Mouse (Mus musculus): ENCODE measurements around the gene Nr2f2. TPM values are rescaled to one million over a fixed set of nuclear protein-coding genes. Genes with fewer than 3 reads are reported as not detected.
A peak's percentile ranks its signal among the peaks of the same experiment; 100 is the strongest.

Gene Nr2f2
- polyA plus RNA-seq, 1 experiment from 2014 or later: 73.7 TPM

DNA sequence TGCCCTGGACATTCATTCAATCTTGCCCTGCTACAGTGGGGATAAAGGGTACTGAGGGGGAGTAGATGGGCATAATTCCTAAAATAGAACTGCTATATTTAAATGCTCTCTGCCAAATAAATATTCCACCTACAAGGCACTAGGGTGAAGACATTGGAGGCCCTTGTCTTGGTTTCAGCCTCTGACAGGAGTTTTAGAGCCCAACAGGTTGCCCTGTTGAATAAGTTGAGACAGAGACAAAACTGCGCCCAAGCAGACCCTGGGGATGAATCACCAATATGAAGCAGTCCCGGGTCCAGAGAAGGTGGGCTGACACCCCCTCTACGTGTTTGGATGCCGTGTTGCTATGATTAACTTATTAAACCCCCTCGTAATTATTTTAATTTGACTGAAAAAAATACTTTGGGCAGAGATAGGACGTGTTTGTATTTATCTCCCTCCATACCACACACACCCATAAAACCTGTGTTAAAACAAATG, 37.5 kb downstream of the Nr2f2 start:
- Histone ChIP-seq H3K4me2 (ENCODE audit: low read length) (no peak overlapping the region), H3K36me3 (ENCODE audit: control insufficient read depth, insufficient read depth, low read length) (no peaks in the 10 kb centered on the region), H3K4me1 (ENCODE audit: control insufficient read depth, insufficient read depth, low read length) (0 out of 2 replicates have a peak, but pooled peaks cover 7% of the 10 kb centered on the region), H3K27me3 (replicated peaks; ENCODE audit: control insufficient read depth, insufficient read depth, low read length) (peaks cover 80% of the 10 kb centered on the region), H3K27ac (ENCODE audit: low read depth, low read length) (peak overlapping the region; percentile 55; the same call in 1 of the 2 replicates), H3K9ac (ENCODE audit: low read length) (no peak overlapping the region), H3K4me3 (ENCODE audit: low read depth, low read length) (no peak overlapping the region), H3K9me3 (replicated peaks; ENCODE audit: control insufficient read depth, low read length) (no peaks in the 10 kb centered on the region)
- DNase-seq (ENCODE audit: low spot score) (peak; percentile 27), ATAC-seq (no peak)
- WGBS: 4% methylated on average over 6 of the region's 6 CpGs

DNA sequence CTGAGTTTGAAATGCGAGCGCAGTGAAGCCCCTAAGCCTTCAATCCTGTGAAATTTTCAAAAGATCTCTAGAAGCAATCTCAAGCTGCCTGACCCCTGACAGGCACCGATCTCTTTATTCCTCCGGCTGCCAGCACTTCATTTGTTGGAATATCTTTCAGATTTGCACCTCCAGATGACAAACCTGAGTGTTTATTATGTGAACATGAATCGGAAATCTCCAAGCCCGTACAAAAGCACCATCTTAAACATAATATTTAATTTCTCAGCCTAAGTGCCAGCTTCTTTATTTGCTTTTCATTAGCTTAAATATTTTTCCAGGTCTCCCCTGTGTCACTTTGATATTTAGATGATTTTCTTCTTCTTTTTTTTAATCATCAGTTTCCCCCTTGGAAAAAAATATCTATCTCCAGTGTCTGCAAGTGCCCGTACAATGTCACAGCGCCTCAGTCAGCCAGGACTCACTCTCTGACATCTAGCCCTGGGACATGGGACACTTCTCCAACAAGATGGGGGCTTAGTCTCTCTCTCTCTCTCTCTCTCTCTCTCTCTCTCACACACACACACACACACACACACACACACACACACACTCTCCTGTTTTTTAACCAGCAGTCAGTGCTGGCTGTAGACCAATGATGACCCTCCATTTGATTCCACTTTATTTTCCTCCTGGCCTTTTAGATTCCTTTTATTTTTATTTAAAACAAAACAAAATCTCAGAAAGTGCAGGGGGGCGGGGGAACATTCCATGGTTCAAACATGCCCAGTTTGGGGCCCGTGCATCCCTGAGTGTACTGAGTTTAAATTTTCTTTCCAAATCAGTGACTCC, 38.1 kb downstream of the Nr2f2 start:
- H3K27ac ChIP-seq (ENCODE audit: low read depth, low read length): peak overlapping the region; percentile 55; the same call in 1 of the 2 replicates
- peaks cover 82% of the 10 kb centered on the region for H3K27me3 ChIP-seq (replicated peaks; ENCODE audit: control insufficient read depth, insufficient read depth, low read length)
- H3K9me3 ChIP-seq (replicated peaks; ENCODE audit: control insufficient read depth, low read length): no peaks in the 10 kb centered on the region
- 0 out of 2 replicates have a peak, but pooled peaks cover 7% of the 10 kb centered on the region for H3K4me1 ChIP-seq (ENCODE audit: control insufficient read depth, insufficient read depth, low read length)
- WGBS: 4% methylated on average over 10 of the region's 10 CpGs
- H3K4me3 ChIP-seq (ENCODE audit: low read depth, low read length): no peak overlapping the region
- peak overlapping the region; percentile 26; the same call in 1 of the 2 replicates for H3K9ac ChIP-seq (ENCODE audit: low read length)
- DNase-seq (ENCODE audit: low spot score): peak; percentile 31
- H3K36me3 ChIP-seq (ENCODE audit: control insufficient read depth, insufficient read depth, low read length): no peaks in the 10 kb centered on the region
- H3K4me2 ChIP-seq (ENCODE audit: low read length): 0 out of 2 replicates have a peak overlapping the region, but pooled peaks have one; percentile 18
- no peak for ATAC-seq

DNA sequence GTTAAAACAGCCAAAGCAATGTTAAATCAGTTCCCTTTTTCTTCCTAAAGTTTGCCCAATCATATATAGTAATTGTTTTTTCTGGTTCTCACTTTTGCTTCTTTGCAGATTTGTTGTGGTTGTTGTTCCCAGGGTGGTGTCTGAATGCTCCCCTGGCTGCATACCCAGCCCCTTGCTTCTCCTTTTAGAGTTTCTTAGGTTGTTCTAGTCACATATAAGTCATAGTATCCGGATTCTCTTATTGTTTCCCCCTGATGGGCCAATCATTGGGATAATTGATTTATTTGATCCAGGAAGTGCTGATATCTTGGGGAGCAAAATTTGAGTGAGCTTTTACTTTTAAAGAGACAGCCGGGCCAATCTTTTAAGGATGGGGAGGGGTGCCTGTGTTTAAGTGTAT, 39.3 kb downstream of the Nr2f2 start:
- Histone ChIP-seq H3K4me1 (ENCODE audit: control insufficient read depth, insufficient read depth, low read length) (0 out of 2 replicates have a peak, but pooled peaks cover 4% of the 10 kb centered on the region), H3K9ac (ENCODE audit: low read length) (no peak overlapping the region), H3K27ac (ENCODE audit: low read depth, low read length) (no peak overlapping the region), H3K36me3 (ENCODE audit: control insufficient read depth, insufficient read depth, low read length) (no peaks in the 10 kb centered on the region), H3K27me3 (replicated peaks; ENCODE audit: control insufficient read depth, insufficient read depth, low read length) (peaks cover 84% of the 10 kb centered on the region), H3K4me2 (ENCODE audit: low read length) (no peak overlapping the region), H3K9me3 (replicated peaks; ENCODE audit: control insufficient read depth, low read length) (no peaks in the 10 kb centered on the region), H3K4me3 (ENCODE audit: low read depth, low read length) (no peak overlapping the region)
- 6% methylated on average over 2 of the region's 2 CpGs for whole genome bisulfite sequencing
- DNase-seq (ENCODE audit: low spot score) (peak; percentile 1), ATAC-seq (no peak)

DNA sequence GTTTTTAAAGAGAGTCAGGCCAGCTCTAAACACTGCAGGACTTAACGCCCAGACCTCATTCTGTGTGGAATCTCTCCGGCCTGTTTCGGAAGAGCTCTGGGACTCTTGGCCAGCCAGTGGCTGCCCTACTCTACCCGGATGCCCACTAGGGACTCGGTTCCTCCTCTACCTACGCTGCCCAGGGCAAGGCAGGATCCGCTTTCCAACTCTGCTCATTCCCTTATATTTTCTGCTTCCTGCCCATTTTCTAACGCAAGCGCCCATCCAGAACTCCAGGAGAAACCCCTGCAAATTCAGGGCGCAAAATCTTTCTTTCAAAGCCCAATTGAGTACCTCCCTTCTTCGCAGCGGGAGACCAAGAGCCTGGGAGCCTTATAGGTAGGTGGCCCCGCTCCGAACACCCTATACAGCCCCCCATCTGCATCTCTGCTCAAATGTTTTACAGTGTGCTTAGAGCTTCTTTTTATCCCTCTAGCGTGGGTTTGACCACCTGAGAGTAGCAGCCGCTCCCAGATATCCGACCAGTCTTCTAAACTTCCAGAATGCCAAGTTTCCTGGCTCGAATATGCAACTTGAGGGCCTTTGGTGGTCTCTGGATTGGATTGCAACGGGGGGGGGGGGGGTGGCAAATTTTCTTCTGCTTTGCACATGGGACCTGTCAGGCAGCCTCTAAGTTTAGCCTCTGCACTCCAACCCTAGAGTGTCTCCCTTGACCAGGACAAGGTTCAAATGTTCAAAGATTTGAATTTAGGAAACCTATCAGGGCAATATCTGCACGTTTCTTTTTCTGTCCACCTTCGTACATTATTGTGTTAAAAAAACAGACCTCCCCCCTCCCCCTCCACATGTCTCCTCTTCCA, 40.1 kb downstream of the Nr2f2 start:
- H3K27ac ChIP-seq (ENCODE audit: low read depth, low read length): peak overlapping the region; percentile 77
- 1% methylated on average over 21 of the region's 21 CpGs for WGBS
- H3K9ac ChIP-seq (ENCODE audit: low read length): peak overlapping the region; percentile 33
- no peaks in the 10 kb centered on the region for H3K36me3 ChIP-seq (ENCODE audit: control insufficient read depth, insufficient read depth, low read length)
- peaks cover 83% of the 10 kb centered on the region for H3K27me3 ChIP-seq (replicated peaks; ENCODE audit: control insufficient read depth, insufficient read depth, low read length)
- H3K4me2 ChIP-seq (ENCODE audit: low read length): peak overlapping the region; percentile 33
- H3K9me3 ChIP-seq (replicated peaks; ENCODE audit: control insufficient read depth, low read length): no peaks in the 10 kb centered on the region
- H3K4me3 ChIP-seq (ENCODE audit: low read depth, low read length): no peak overlapping the region
- DNase-seq (ENCODE audit: low spot score) (peak; percentile 11), ATAC-seq (no peak)
- no peaks in the 10 kb centered on the region for H3K4me1 ChIP-seq (ENCODE audit: control insufficient read depth, insufficient read depth, low read length)

DNA sequence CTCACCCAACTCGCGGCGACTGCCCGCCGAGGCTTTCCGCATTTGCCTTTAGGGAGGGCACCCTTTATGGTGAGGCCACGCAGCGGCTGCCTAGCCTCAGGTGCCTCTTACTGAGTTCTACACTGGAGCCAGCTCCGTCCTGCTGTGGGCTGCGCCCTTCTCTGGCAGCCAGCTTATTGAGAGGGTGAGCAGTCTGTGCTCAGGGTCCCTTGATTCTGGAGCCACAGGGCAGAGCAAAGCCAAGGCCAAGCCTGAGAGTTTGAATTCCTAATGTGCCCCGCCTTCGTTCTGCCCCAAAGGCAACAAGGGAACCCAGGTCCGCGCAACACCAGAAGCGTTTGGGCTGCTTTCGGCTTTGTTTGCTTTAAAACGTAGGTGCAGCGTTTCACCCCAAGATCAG, 41.2 kb downstream of the Nr2f2 start:
- WGBS: under 1% methylated on average over 18 of the region's 18 CpGs
- H3K9me3 ChIP-seq (replicated peaks; ENCODE audit: control insufficient read depth, low read length): no peaks in the 10 kb centered on the region
- peak overlapping the region; percentile 28; the same call in 1 of the 2 replicates for H3K27ac ChIP-seq (ENCODE audit: low read depth, low read length)
- peak overlapping the region; percentile 50 for H3K9ac ChIP-seq (ENCODE audit: low read length)
- no peaks in the 10 kb centered on the region for H3K36me3 ChIP-seq (ENCODE audit: control insufficient read depth, insufficient read depth, low read length)
- H3K27me3 ChIP-seq (replicated peaks; ENCODE audit: control insufficient read depth, insufficient read depth, low read length): peaks cover 76% of the 10 kb centered on the region
- H3K4me3 ChIP-seq (ENCODE audit: low read depth, low read length): no peak overlapping the region
- peak; percentile 20 for DNase-seq (ENCODE audit: low spot score)
- H3K4me1 ChIP-seq (ENCODE audit: control insufficient read depth, insufficient read depth, low read length): no peaks in the 10 kb centered on the region
- ATAC-seq: no peak
- peak overlapping the region; percentile 33 for H3K4me2 ChIP-seq (ENCODE audit: low read length)

DNA sequence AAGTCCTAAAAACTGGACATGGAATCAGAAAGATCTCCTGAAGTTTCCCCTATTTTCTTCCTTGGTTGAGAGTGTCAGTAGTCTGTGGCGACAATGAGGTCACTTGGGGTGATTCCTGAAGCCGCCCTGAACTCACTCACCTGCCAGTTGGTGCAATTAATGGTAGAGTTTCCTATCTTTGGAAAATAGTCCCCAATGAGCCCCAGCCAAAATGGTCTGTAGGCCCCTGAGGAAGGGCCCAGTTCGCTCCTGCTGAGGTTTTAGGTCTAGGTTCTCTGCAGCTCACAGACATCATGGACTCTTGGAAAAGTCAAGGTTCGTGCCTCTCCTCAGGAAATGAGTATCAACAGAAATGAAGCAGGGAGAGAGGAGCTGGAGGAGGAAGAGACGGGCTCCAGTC, 42.0 kb downstream of the Nr2f2 start:
- Histone ChIP-seq H3K36me3 (ENCODE audit: control insufficient read depth, insufficient read depth, low read length) (no peaks in the 10 kb centered on the region), H3K27ac (ENCODE audit: low read depth, low read length) (0 out of 2 replicates have a peak overlapping the region, but pooled peaks have one; percentile 24), H3K9me3 (replicated peaks; ENCODE audit: control insufficient read depth, low read length) (no peaks in the 10 kb centered on the region), H3K27me3 (replicated peaks; ENCODE audit: control insufficient read depth, insufficient read depth, low read length) (peaks cover 73% of the 10 kb centered on the region), H3K9ac (ENCODE audit: low read length) (no peak overlapping the region), H3K4me2 (ENCODE audit: low read length) (no peak overlapping the region), H3K4me1 (ENCODE audit: control insufficient read depth, insufficient read depth, low read length) (no peaks in the 10 kb centered on the region), H3K4me3 (ENCODE audit: low read depth, low read length) (no peak overlapping the region)
- WGBS: 6% methylated on average over 5 of the region's 5 CpGs
- ATAC-seq: no peak
- no peak for DNase-seq (ENCODE audit: low spot score)

DNA sequence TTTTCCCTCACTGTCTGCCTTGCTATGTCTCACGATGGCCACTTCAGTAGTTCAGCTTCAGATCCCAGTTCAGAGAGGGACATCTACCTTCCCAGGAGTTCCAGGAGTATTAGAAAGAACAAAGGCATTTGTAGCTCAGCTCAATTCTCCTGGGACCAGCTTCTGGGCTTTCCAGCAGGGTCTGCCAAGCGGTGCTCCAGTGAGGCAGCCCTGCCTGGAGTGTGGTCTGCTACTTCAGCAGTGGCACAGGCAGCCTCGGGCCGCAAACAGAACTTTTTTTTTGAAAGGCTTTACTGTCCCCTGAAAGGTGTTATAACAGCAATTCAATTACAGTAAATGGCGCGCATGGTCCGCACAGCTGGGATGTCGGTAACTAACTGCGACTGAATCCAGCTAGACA, 42.5 kb downstream of the Nr2f2 start:
- Histone ChIP-seq H3K36me3 (ENCODE audit: control insufficient read depth, insufficient read depth, low read length) (no peaks in the 10 kb centered on the region), H3K4me3 (ENCODE audit: low read depth, low read length) (no peak overlapping the region), H3K4me2 (ENCODE audit: low read length) (no peak overlapping the region), H3K27ac (ENCODE audit: low read depth, low read length) (no peak overlapping the region), H3K4me1 (ENCODE audit: control insufficient read depth, insufficient read depth, low read length) (no peaks in the 10 kb centered on the region), H3K27me3 (replicated peaks; ENCODE audit: control insufficient read depth, insufficient read depth, low read length) (peaks cover 69% of the 10 kb centered on the region), H3K9ac (ENCODE audit: low read length) (no peak overlapping the region), H3K9me3 (replicated peaks; ENCODE audit: control insufficient read depth, low read length) (no peaks in the 10 kb centered on the region)
- DNase-seq (ENCODE audit: low spot score): peak; percentile 37
- no peak for ATAC-seq
- whole genome bisulfite sequencing: 7% methylated on average over 9 of the region's 9 CpGs

DNA sequence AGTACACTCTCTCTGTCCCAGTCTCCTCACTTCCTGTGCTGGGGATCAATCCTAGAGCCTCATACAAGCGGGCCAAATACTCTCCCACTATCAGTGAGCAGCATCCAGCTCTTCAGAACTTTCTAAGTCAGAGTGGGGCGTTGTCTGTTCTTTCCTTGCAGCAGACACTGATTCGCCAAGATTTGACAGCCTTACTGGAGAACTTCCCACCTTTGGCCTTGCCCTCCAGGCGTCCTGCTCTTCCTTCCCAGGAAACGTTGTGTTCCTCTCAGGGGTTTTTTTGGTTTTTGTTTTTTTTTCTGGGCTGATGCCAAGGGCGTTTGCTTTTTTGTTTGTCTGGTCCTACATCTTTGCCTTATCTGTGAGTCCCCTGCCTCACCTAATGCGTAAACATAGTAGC, 60.8 kb downstream of the Nr2f2 start:
- 74% methylated on average over 7 of the region's 7 CpGs for WGBS
- Histone ChIP-seq H3K36me3 (ENCODE audit: control insufficient read depth, insufficient read depth, low read length) (no peaks in the 10 kb centered on the region), H3K4me1 (ENCODE audit: control insufficient read depth, insufficient read depth, low read length) (no peaks in the 10 kb centered on the region), H3K4me3 (ENCODE audit: low read depth, low read length) (no peak overlapping the region), H3K27me3 (replicated peaks; ENCODE audit: control insufficient read depth, insufficient read depth, low read length) (no peaks in the 10 kb centered on the region), H3K9me3 (replicated peaks; ENCODE audit: control insufficient read depth, low read length) (no peaks in the 10 kb centered on the region), H3K4me2 (ENCODE audit: low read length) (no peak overlapping the region), H3K27ac (ENCODE audit: low read depth, low read length) (no peak overlapping the region), H3K9ac (ENCODE audit: low read length) (no peak overlapping the region)
- no peak for ATAC-seq
- DNase-seq (ENCODE audit: low spot score): no peak

Measured in forebrain, embryonic 14.5 days (tissue).